ENCODE assay signal across 7 mouse cellular contexts in the genomic region with DNA sequence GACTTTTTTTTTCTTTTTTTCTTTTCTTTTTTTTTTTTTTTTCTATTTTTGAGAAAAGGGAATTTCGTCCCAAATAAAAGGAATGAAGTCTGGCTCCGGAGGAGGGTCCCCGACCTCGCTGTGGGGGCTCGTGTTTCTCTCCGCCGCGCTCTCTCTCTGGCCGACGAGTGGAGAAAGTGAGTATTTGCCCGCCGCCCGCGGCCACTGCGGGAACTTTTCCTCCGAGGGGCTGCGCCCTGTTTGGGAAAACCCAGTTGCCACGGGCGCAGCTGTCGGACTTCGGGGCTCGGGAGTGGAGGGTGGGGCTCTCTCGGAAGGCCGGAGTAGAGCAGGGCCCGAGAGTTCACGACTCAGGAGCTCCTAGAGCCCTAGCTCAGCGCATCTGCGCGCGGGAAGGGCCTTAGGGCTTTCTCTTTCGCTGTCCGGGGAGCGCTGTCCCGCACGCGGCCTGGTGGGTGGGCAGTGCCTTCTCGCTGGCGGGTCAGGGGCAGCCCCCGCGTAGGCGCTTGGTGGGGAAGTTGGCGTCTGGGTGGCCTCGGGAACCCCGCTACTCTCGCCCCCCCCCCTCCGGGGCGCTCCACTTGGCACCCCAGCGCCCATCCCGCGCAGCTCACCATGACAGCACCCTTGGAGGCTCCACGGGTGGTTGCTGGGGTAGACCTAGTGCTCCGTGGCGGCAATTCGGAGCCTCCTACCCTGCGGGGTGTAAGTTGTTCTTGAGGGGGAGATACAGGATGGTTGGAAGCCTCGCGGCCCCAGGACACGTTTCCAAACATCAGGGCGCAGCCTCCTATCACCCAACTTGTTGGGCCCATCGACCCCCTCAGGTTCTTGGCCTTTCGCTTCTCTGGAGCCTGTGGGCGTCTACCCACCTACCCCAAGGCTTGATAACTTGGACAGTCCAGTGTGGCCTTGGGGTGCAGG. TPM values are rescaled to one million over a fixed set of nuclear protein-coding genes. Genes with fewer than 3 reads are reported as not detected.
DNase-seq lines count a peak whose midpoint lies in the region; ATAC-seq and TF ChIP-seq lines count a peak whose summit lies in the region.

A gene (plus strand): TSS at position 51 of the 924 bp plus-strand sequence.

- TF ChIP-seq POLR2A in MEL (IDR thresholded peaks at IDR 0.05; ENCODE audit: control insufficient read depth in 1 of 2, insufficient read depth in 1 of 2, low read depth in 1 of 2, low read length in 2 of 2, poor library complexity in 1 of 2), result no peak; a peak in 1 of 4 replicates
- TF ChIP-seq POLR2A in brain, embryonic 14.5 days (IDR thresholded peaks at IDR 0.05; ENCODE audit: borderline replicate concordance, extremely low read depth, insufficient read depth, insufficient read length, poor library complexity, severe bottlenecking), result no peak

- H3K9ac ChIP-seq in MEL (ENCODE audit: control insufficient read depth, low read depth, low read length, poor library complexity, severe bottlenecking), result peak within 1 kb of the TSS; percentile 92
- peak within 1 kb of the TSS; percentile 96 for H3K9ac ChIP-seq in forebrain, embryonic 12.5 days

- H3K4me2 ChIP-seq in forebrain, embryonic 12.5 days, result peak within 1 kb of the TSS; percentile 99

- peaks cover 3 to 10% of the 10 kb centered on the region in 2 experiments; a peak in 3 of 4 replicates for H3K27me3 ChIP-seq in MEL (ENCODE audit: control insufficient read depth in 1 of 2, insufficient read depth in 2 of 2, low read length in 2 of 2)
- H3K27me3 ChIP-seq in forebrain, embryonic 12.5 days, result no peaks in the 10 kb centered on the region

- peak within 1 kb of the TSS; percentile 71 for H3K27ac ChIP-seq in MEL (ENCODE audit: control insufficient read depth, low read depth, low read length)
- peak within 1 kb of the TSS; percentile 100 for H3K27ac ChIP-seq in forebrain, embryonic 12.5 days

- ATAC-seq in forebrain, embryonic 12.5 days (ENCODE audit: low FRiP score), result no peak

- H3K36me3 ChIP-seq in MEL (ENCODE audit: control insufficient read depth in 1 of 2, insufficient read depth in 2 of 2, low read length in 2 of 2), result peaks cover 0 to 9% of the 10 kb centered on the region in 2 experiments; a peak in 2 of 4 replicates
- H3K36me3 ChIP-seq in forebrain, embryonic 12.5 days (replicated peaks), result no peaks in the 10 kb centered on the region

- TF ChIP-seq EP300 in MEL (IDR thresholded peaks at IDR 0.05; ENCODE audit: low read depth in 1 of 2, low read length in 2 of 2), result no peak

- no peak for TF ChIP-seq RAD21 in MEL (IDR thresholded peaks at IDR 0.05; ENCODE audit: low read depth, low read length)

- H3K4me1 ChIP-seq in MEL (ENCODE audit: control insufficient read depth in 1 of 2, insufficient read depth in 2 of 2, low read length in 2 of 2), result peaks cover 6 to 13% of the 10 kb centered on the region in 2 experiments; a peak in 3 of 4 replicates
- H3K4me1 ChIP-seq in forebrain, embryonic 12.5 days, result peaks cover 36% of the 10 kb centered on the region

- under 1% methylated on average over 55 of the region's 62 CpGs for WGBS in forebrain, embryonic 12.5 days

- H3K79me2 ChIP-seq in MEL (ENCODE audit: control insufficient read depth, insufficient read depth, low read length, poor library complexity), result peaks cover 34% of the 10 kb centered on the region

- no peaks in the 10 kb centered on the region for H3K9me3 ChIP-seq in MEL (replicated peaks; ENCODE audit: insufficient read depth, low read length)
- no peaks in the 10 kb centered on the region for H3K9me3 ChIP-seq in forebrain, embryonic 12.5 days

- peak; percentile 66 for DNase-seq in MEL (ENCODE audit: low read depth, low spot score)
- peak; percentile 43 for DNase-seq in brain, embryonic 14.5 days (ENCODE audit: low read depth)
- peak; percentile 73 for DNase-seq in heart, postnatal 4 days
- DNase-seq in layer of hippocampus, postnatal 14 days (ENCODE audit: low spot score in 2 of 2), result no peak
- peak; percentile 29 for DNase-seq in lung, postnatal 25 days (ENCODE audit: low spot score)
- DNase-seq in right cerebral cortex, postnatal 10 days (ENCODE audit: low spot score in 2 of 2), result peak; percentile 51 to 60

- peak within 1 kb of the TSS; percentile 95 to 99 for H3K4me3 ChIP-seq in MEL (ENCODE audit: control insufficient read depth in 1 of 2, insufficient read depth in 1 of 2, low read depth in 2 of 2, low read length in 2 of 2)
- H3K4me3 ChIP-seq in forebrain, embryonic 12.5 days (replicated peaks), result peak within 1 kb of the TSS; percentile 92

- TF ChIP-seq CTCF in MEL (IDR thresholded peaks at IDR 0.05 in 2 of 3, conservative IDR thresholded peaks at IDR 0.05 in 1 of 3; ENCODE audit: control insufficient read depth in 1 of 3, insufficient read depth in 1 of 3, low read depth in 2 of 3, low read length in 3 of 3, poor library complexity in 1 of 3, severe bottlenecking in 1 of 3), result no peak
- peak; percentile 24; the same call in 1 of the 2 replicates for TF ChIP-seq CTCF in brain, embryonic 14.5 days (IDR thresholded peaks at IDR 0.05; ENCODE audit: borderline replicate concordance, extremely low read depth, insufficient read depth, insufficient read length)

TF ChIP-seq in MEL, 35 proteins besides CTCF, POLR2A, EP300 and RAD21:
- TF ChIP-seq MAZ (IDR thresholded peaks at IDR 0.05; ENCODE audit: low read depth, low read length) (peak; percentile 41; the same call in 1 of the 2 replicates), USF1 (IDR thresholded peaks at IDR 0.05; ENCODE audit: low read depth, low read length) (no peak), TAL1 (IDR thresholded peaks at IDR 0.05; ENCODE audit: low read length) (no peak), BHLHE40 (IDR thresholded peaks at IDR 0.05; ENCODE audit: borderline replicate concordance, low read depth, low read length) (no peak), POLR2AphosphoS2 (IDR thresholded peaks at IDR 0.05; ENCODE audit: low read length) (no peak), HCFC1 (IDR thresholded peaks at IDR 0.05; ENCODE audit: low read depth, low read length) (no peak), TBP (IDR thresholded peaks at IDR 0.05; ENCODE audit: low read depth, low read length) (no peak), SIN3A (IDR thresholded peaks at IDR 0.05; ENCODE audit: low read length) (no peak; the same call in 1 of the 2 replicates), ZKSCAN1 (IDR thresholded peaks at IDR 0.05; ENCODE audit: low read depth, low read length) (no peak), GATA1 (IDR thresholded peaks at IDR 0.05; ENCODE audit: low read depth, low read length) (no peak), CHD1 (IDR thresholded peaks at IDR 0.05; ENCODE audit: low read depth, low read length) (0 out of 2 replicates have a peak, but pooled peaks have one; percentile 28), MYC (IDR thresholded peaks at IDR 0.05; ENCODE audit: low read depth, low read length) (no peak), CHD2 (IDR thresholded peaks at IDR 0.05; ENCODE audit: low read length) (no peak), JUND (IDR thresholded peaks at IDR 0.05; ENCODE audit: low read depth, low read length) (no peak), MXI1 (IDR thresholded peaks at IDR 0.05; ENCODE audit: low read depth, low read length) (peak; percentile 56), MAFK (IDR thresholded peaks at IDR 0.05; ENCODE audit: borderline replicate concordance, low read depth, low read length) (no peak), MEF2A (IDR thresholded peaks at IDR 0.05; ENCODE audit: extremely low read depth, insufficient replicate concordance, low read depth, low read length, poor library complexity, severe bottlenecking) (no peak), ZC3H11A (IDR thresholded peaks at IDR 0.05; ENCODE audit: low read depth, low read length) (no peak), SMC3 (IDR thresholded peaks at IDR 0.05; ENCODE audit: low read depth, low read length) (no peak), KAT2A (conservative IDR thresholded peaks at IDR 0.05; ENCODE audit: low read depth, low read length) (no peak), GABPA (IDR thresholded peaks at IDR 0.05; ENCODE audit: low read depth, low read length) (no peak), MYB (IDR thresholded peaks at IDR 0.05; ENCODE audit: low read depth, low read length) (no peak), NELFE (IDR thresholded peaks at IDR 0.05; ENCODE audit: low read depth, low read length) (no peak), POLR2AphosphoS5 (IDR thresholded peaks at IDR 0.05; ENCODE audit: borderline replicate concordance, low read depth, low read length) (no peak), ZMIZ1 (IDR thresholded peaks at IDR 0.05; ENCODE audit: low read depth, low read length) (no peak), UBTF (IDR thresholded peaks at IDR 0.05; ENCODE audit: borderline replicate concordance, insufficient read depth, low read depth, low read length) (0 out of 2 replicates have a peak, but pooled peaks have one; percentile 31), ELF1 (IDR thresholded peaks at IDR 0.05; ENCODE audit: low read depth, low read length) (no peak), ZNF384 (IDR thresholded peaks at IDR 0.05; ENCODE audit: low read depth, low read length) (no peak), E2F4 (IDR thresholded peaks at IDR 0.05; ENCODE audit: borderline replicate concordance, low read depth, low read length) (no peak), USF2 (IDR thresholded peaks at IDR 0.05; ENCODE audit: borderline replicate concordance in 1 of 2, insufficient read depth in 1 of 2, low read depth in 1 of 2, low read length in 2 of 2) (no peak), ETS1 (IDR thresholded peaks at IDR 0.05; ENCODE audit: low read depth, low read length) (no peak)

RNA-seq across cellular contexts. Expression of the gene that starts here (rescaled TPM):
- 11.9 and 13.8 TPM in 2 replicates for total RNA-seq in MEL (2012; rRNA removed)
- 10 to 100 TPM in 1 of 2 experiments, not detected in 1; 11.8 TPM for polyA plus RNA-seq in MEL (2012; ENCODE audit: insufficient read depth in 1 of 2, insufficient read length in 2 of 2, low read depth in 1 of 2, low replicate concordance in 2 of 2, missing spikeins in 1 of 2)
- 26.5 and 40.6 TPM in 2 replicates for polyA plus RNA-seq in brain, embryonic 14.5 days (2012; rRNA removed)
- polyA plus RNA-seq in forebrain, embryonic 12.5 days (2016; fragmentation: Nextera tagmentation; extraction: Ambion mirVana), result 29.0 and 36.1 TPM in 2 replicates
- total RNA-seq in heart, postnatal 4 days (2021), result 10 to 100 TPM; 53.5 to 58.5 TPM
- total RNA-seq in layer of hippocampus, postnatal 14 days (2021), result 10 to 100 TPM; 39.0 to 41.0 TPM

Comparison
In these comparisons a context has a peak if more than half of its experiments do, and no peak if none do; other contexts are left out.
1. DNase-seq: peak in MEL (single experiment), brain, embryonic 14.5 days (single experiment), heart, postnatal 4 days (single experiment), lung, postnatal 25 days (single experiment) and right cerebral cortex, postnatal 10 days (2 of 2); none in layer of hippocampus, postnatal 14 days (0 of 2).